Mouse (Mus musculus): ENCODE results near the gene Paics. TPM values are rescaled to one million over a fixed set of nuclear protein-coding genes. Genes with fewer than 3 reads are reported as not detected.

Paics gene
- polyA plus RNA-seq (2012; rRNA removed): 60.0 and 62.7 TPM in 2 replicates

DNA sequence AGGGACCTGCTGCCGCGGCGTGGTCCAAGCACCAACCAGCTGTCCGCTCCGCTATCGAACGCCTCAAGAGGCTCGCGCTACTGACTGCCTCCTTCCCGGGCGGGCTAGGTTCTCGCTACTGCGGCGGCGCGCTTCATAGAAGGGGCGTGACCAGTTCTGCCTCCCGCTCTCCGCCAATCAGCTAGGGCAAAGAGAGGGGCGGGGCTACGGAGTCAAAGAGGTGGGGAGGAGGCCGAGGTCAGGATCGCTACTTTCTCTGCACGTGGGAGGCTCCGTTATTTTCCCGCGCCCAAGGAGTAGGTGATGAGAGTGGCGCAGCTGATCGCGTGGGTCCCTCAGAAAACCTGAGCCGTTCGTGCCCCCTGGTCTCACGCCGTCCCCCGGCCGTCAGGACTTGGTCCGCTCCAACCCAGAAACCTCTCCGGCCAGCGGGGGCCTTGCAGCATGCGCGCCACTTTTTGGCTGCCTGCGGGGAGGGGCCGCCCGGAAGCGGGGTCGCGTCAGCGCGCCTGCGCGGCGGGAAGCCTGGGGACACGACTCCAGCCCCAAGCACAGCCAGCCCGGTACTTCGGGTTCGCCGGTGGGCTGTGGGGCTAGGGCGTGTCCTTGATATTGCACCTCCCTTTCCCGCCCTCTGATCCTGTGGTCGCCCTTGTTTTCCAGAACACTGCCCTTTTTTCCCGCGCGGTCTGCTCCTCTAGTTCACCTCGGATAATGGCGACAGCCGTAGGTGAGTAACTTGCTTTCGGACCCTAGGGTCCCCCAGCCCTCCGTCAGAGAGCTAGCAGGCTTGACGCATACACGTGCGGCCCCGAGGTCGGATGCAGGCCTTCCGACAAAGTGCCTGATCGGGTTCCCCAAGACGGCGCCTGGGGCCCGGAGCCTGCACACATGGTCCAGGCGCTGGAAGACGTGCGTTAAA, at the start of gene Paics, which contains the start of gene Ppat:
Gene Paics, plus strand, starts transcription at position 202 of the 922 bp plus-strand sequence.
Gene Ppat, minus strand, starts transcription at position 473 of the 922 bp plus-strand sequence.

DNA sequence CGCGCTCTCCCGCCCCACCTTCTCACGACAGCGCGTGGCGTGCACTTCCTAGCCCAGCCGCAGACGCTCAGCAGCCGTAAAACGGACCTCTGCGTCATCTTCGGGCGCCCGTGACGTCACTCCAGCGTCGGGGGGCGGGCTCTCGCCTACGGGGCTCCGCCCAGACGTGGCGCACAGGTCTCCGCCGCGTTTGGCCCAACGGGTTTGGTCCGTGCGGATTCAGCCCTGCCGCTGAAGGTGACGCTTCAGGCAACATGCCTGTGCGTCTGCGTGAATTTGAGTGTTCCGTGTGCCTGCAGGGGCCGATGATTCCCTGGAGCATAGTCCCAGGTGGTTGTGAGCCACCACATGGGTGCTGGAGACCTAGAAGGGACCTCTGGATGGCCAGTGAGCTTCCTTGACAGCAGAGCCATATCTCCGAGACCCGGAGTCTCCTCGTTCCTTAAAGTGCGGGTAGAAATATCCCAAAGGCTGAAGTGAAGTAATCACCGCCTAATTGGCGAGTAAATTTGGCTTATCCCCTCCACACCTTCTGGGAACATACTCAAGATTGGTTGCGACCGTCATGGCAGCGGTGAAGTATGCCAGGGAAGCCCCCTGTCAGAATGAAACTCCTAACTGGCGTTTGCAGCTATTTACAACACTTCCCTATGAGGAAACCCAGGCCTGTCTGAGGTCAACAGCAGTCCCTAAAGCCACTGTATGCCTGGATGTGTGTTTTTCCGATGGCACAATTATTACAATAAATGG, 45.5 kb upstream of the Paics start, which contains the start of gene Aasdh:
Gene Aasdh, minus strand, starts transcription at position 110 of the 750 bp plus-strand sequence.

DNA sequence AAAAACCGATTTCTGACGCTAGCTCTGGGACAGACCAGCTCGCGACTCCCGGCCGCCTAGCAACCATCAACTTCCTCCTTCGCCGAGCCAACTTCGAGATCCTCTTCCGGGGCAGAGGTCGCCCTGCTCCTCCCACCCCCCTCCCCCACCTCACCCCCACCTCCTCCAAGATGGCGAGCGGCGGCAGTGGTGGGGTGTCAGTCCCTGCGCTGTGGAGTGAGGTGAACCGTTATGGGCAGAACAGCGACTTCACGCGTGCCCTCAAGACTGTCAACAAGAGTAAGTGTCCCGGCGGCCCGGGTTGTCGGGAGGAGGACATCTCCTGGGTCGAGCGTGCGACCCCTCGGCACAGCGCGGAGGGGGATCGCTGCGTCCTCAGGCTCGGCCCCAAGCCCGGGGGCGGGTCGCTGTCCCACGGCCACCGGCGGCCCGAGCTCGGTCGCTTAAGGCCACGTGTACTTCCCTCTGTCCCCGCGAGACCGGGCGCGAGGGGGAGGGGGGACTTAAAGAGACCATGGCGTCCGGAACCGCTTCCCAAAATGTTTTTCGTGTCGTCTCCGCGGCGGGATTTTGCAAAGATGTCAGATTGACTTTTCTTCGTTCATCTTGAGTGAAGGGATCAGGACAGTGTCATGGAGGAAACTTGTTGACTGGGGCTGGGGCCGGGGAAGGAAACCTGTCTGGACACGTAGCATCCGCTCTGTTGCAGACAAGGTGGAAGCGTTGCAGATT, 23.6 kb downstream of the Paics start, which contains the start of gene Srp72:
Gene Srp72, plus strand, starts transcription at position 130 of the 732 bp plus-strand sequence.

DNA sequence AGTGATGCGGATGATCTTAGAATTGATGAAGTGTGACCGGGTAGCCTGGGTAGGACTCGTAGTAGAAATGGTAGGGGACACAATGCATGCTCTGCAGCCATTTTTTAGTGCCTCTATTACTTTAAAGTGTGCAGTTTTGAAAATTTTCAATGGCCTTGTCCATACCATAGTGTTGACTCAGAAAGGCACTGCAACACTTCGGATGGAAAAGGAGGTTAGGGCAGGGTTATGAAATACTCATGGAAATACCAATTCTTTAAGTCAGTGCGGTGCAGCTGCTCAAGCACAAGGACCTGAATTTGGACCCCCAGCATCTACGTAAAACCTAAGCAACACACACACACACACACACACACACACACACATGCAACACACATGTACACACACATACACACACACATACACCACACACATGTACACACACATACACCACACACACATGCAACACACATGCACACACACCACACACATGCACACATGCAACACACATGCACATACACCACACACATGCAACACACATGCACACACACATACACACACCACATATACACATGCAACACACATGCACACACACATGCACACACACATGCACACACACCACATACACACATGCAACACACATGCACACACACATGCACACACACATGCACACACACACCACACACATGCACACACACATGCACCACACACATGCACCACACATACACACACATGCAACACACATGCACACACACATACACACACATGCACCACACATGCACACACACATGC, 53.1 kb downstream of the Paics start, which contains the start of gene Arl9:
Gene Arl9, plus strand, starts transcription at position 5 of the 771 bp plus-strand sequence.

DNA sequence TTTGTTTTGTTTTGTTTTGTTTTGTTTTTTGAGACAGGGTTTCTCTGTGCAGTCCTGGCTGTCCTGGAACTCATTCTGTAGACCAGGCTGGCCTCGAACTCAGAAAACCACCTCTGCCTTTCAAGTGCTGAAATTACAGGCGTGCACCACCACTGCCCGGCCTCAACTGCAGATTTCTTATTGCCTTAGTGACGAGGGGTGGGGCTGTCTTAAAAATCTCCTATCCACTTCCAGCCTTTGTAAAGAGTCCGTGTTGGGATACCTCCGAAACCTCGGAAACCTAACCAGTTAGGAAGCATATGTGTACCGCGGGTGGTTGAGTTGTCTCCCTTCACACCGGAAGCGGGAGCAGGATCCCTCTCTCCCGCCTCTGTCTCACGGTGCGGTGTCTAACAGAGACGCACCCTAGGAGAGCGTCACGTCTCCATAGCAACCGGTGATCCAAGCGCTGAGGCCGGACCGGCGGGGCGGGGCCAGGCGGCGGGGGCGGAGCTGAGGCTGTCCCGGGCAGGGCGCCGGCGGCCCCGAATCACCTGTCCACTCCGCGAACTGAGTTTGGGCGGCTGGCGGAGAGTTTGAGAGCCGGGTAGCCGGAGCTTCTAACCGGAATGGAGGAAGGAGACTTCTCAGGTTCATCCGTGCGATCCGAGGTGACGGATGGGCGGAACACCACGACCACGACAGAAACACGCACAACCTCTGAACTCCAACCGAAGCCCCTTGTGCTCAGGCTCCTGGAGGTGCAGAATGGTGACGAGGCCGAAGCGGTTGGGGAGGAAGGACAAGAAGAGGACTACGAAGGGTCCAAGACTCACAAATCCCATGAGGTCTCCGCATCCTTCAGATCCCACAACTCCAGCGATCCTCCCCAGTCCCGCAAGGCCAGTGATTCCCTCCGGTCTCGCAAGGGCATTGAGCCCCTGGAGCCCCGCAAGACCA, 64.7 kb downstream of the Paics start, which contains the start of gene Thegl:
Gene Thegl, plus strand, starts transcription at position 480 of the 939 bp plus-strand sequence.

Other genes with a start within 250 kb of the Paics start
- gene Aasdh, start 45.8 kb upstream of the Paics start, polyA plus RNA-seq (2012; rRNA removed): 5.8 and 6.1 TPM in 2 replicates
- gene Ppat, start 271 bp downstream of the Paics start, polyA plus RNA-seq (2012; rRNA removed): 9.8 and 10.2 TPM in 2 replicates
- gene Srp72, start 23.4 kb downstream of the Paics start, polyA plus RNA-seq (2012; rRNA removed): 34.2 and 36.1 TPM in 2 replicates
- gene Arl9, start 52.7 kb downstream of the Paics start, polyA plus RNA-seq (2012; rRNA removed): 0.18 and 0.42 TPM in 2 replicates
- gene Thegl, start 64.7 kb downstream of the Paics start, polyA plus RNA-seq (2012; rRNA removed): 0.31 and 0.45 TPM in 2 replicates
- 11.9 and 15.4 TPM in 2 replicates for gene Hopx, start 163.8 kb downstream of the Paics start, polyA plus RNA-seq (2012; rRNA removed)